Mouse (Mus musculus) heart, postnatal 25 days (tissue): ENCODE measurements around the gene Olfr1136. TPM values are rescaled to one million over a fixed set of nuclear protein-coding genes. Genes with fewer than 3 reads are reported as not detected.

Experiments used
- DNase-seq: peaks from one replicate; pipeline ENCODE4 v3.0.0; 2022; ENCODE audit warnings: low spot score
- intact Hi-C: fragments of 180-260 bp; cut with DNase I; formaldehyde crosslinking; loops from one replicate; pipeline ENCODE4 v1.15.1; 2025
- total RNA-seq, 2 experiments: library from RNA; stranded (reverse); gene quantifications; 2 replicates each; pipeline ENCODE4 v1.2.3; 2021

The Olfr1136 gene
- not detected for total RNA-seq

GRCm38 (mm10) chr2:87693847-87694246, at the start of gene Olfr1136:
Olfr1136 (minus strand) TSS chr2:87693947.
- intact Hi-C loops: no loop called here
- no peak for DNase-seq

- intact Hi-C loops: no loop called here
These were observed 49.7 kb upstream of the Olfr1136 start, which contains the start of gene Olfr1140 for GRCm38 (mm10) chr2:87743452-87743851. Olfr1140 (plus strand) TSS chr2:87743752.

GRCm38 (mm10) chr2:87739878-87740277, 46.1 kb upstream of the Olfr1136 start, which contains the start of gene Olfr1138:
Olfr1138 (minus strand) TSS chr2:87739978.
- no peak for DNase-seq
- intact Hi-C loops: no loop called here

More at GRCm38 (mm10) chr2:87743452-87743851, 49.7 kb upstream of the Olfr1136 start, which contains the start of gene Olfr1140:
- no peak for DNase-seq

- DNase-seq: no peak
- intact Hi-C loops: no loop called here
These were observed 19.3 kb upstream of the Olfr1136 start, which contains the start of gene Olfr1137 for GRCm38 (mm10) chr2:87713079-87713478. Olfr1137 (minus strand) TSS chr2:87713179.

GRCm38 (mm10) chr2:87673564-87673963, 20.2 kb downstream of the Olfr1136 start, which contains the start of gene Olfr1135:
Olfr1135 (minus strand) TSS chr2:87673664.
- intact Hi-C loops: no loop called here
- no peak for DNase-seq

GRCm38 (mm10) chr2:87658360-87658759, 35.4 kb downstream of the Olfr1136 start, which contains the start of gene Olfr1134:
Olfr1134 (minus strand) TSS chr2:87658460.
- intact Hi-C loops: no loop called here
- DNase-seq: no peak

- intact Hi-C loops: no loop called here
- no peak for DNase-seq
These were observed 46.5 kb downstream of the Olfr1136 start, which contains the start of gene Olfr1133 for GRCm38 (mm10) chr2:87647274-87647673. Olfr1133 (minus strand) TSS chr2:87647374.

Other genes starting within 250 kb of the Olfr1136 start
- gene Olfr1126, start 240.0 kb downstream of the Olfr1136 start, total RNA-seq: not detected
- gene Pramel7, start 196.9 kb downstream of the Olfr1136 start, total RNA-seq: not detected
- gene Pramel6, start 187.4 kb downstream of the Olfr1136 start, total RNA-seq: not detected
- not detected for gene Olfr153, start 162.2 kb downstream of the Olfr1136 start, total RNA-seq
- gene Olfr1128, start 148.4 kb downstream of the Olfr1136 start, total RNA-seq: not detected
- gene Olfr1129, start 120.0 kb downstream of the Olfr1136 start, total RNA-seq: not detected
- gene Olfr1130, start 87.7 kb downstream of the Olfr1136 start, total RNA-seq: not detected
- gene Olfr1131, start 66.8 kb downstream of the Olfr1136 start, total RNA-seq: not detected
- not detected for gene Olfr1132, start 56.4 kb downstream of the Olfr1136 start, total RNA-seq
- gene Olfr1133, start 46.6 kb downstream of the Olfr1136 start, total RNA-seq: not detected
- gene Olfr1134, start 35.5 kb downstream of the Olfr1136 start, total RNA-seq: not detected
- gene Olfr1135, start 20.3 kb downstream of the Olfr1136 start, total RNA-seq: not detected
- not detected for gene Olfr1137, start 19.2 kb upstream of the Olfr1136 start, total RNA-seq
- not detected for gene Olfr1138, start 46.0 kb upstream of the Olfr1136 start, total RNA-seq
- not detected for gene Olfr1140, start 49.8 kb upstream of the Olfr1136 start, total RNA-seq
- not detected for gene Olfr1141, start 60.0 kb upstream of the Olfr1136 start, total RNA-seq
- not detected for gene Olfr152, start 85.5 kb upstream of the Olfr1136 start, total RNA-seq
- not detected for gene Olfr1143, start 106.6 kb upstream of the Olfr1136 start, total RNA-seq
- gene Olfr1145, start 115.9 kb upstream of the Olfr1136 start, total RNA-seq: not detected
- gene Olfr1148, start 136.6 kb upstream of the Olfr1136 start, total RNA-seq: not detected
- not detected for gene Olfr1150-ps1, start 150.0 kb upstream of the Olfr1136 start, total RNA-seq
- gene Olfr1151, start 161.9 kb upstream of the Olfr1136 start, total RNA-seq: not detected
- gene Olfr1152, start 172.5 kb upstream of the Olfr1136 start, total RNA-seq: not detected
- not detected for gene Olfr1153, start 201.0 kb upstream of the Olfr1136 start, total RNA-seq
- not detected for gene Olfr1154, start 211.2 kb upstream of the Olfr1136 start, total RNA-seq